Mouse (Mus musculus) limb, embryonic 11.5 days (tissue): ENCODE data around the gene 3110021N24Rik. TPM values are rescaled to one million over a fixed set of nuclear protein-coding genes. Genes with fewer than 3 reads are reported as not detected.

ENCODE experiments used
- ATAC-seq: fragments of 200-750 bp; cut with Nextera tagmentation; 2 replicates; pipeline ENCODE4 v1.8.0; 2017; ENCODE audit warnings: low read depth; ENCODE audit not compliant: insufficient number of reproducible peaks, low FRiP score, low TSS enrichment
- DNase-seq: peaks from one replicate; pipeline ENCODE4 v3.0.0-alpha.2; 2015; ENCODE audit warnings: low spot score
- H3K27ac ChIP-seq: fragments of 300-500 bp; sonication (generic); replicated peaks from 2 replicates; pipeline ENCODE4 v1.5.1; 2014; ENCODE audit warnings: low read depth, mild to moderate bottlenecking, low read length
- H3K27me3 ChIP-seq: fragments of 300-500 bp; sonication (generic); 2 replicates; pipeline ENCODE4 v1.6.1; 2014; ENCODE audit warnings: mild to moderate bottlenecking, low read length, mixed read lengths; ENCODE audit not compliant: control insufficient read depth, insufficient read depth
- H3K36me3 ChIP-seq: fragments of 300-500 bp; sonication (generic); 2 replicates; pipeline ENCODE4 v1.6.1; 2014; ENCODE audit warnings: mild to moderate bottlenecking, low read length, moderate library complexity, mixed read lengths; ENCODE audit not compliant: control insufficient read depth, insufficient read depth
- H3K4me1 ChIP-seq: fragments of 300-500 bp; sonication (generic); 2 replicates; pipeline ENCODE4 v1.6.1; 2014; ENCODE audit warnings: low read length, mixed read lengths; ENCODE audit not compliant: control insufficient read depth, insufficient read depth
- H3K4me2 ChIP-seq: fragments of 300-500 bp; sonication (generic); 2 replicates; pipeline ENCODE4 v1.6.1; 2014; ENCODE audit warnings: low read depth, mild to moderate bottlenecking, moderate library complexity; ENCODE audit not compliant: severe bottlenecking
- H3K4me3 ChIP-seq: fragments of 300-500 bp; sonication (generic); 2 replicates; pipeline ENCODE4 v1.5.1; 2014; ENCODE audit warnings: low read depth, low read length
- H3K9ac ChIP-seq: fragments of 300-500 bp; sonication (generic); 2 replicates; pipeline ENCODE4 v1.6.1; 2014; ENCODE audit warnings: mild to moderate bottlenecking, low read length
- H3K9me3 ChIP-seq: fragments of 300-500 bp; sonication (generic); 2 replicates; pipeline ENCODE4 v1.6.1; 2016; ENCODE audit warnings: low read length; ENCODE audit not compliant: control insufficient read depth
- WGBS: fragments of 180-500 bp; shearing (Covaris S2); extraction: QIAGEN DNeasy Blood & Tissue Kit; methylation state at CpG from one replicate; pipeline ENCODE4 v1.1.7; 2014; 5-methylcytosine and 5-hydroxymethylcytosine counted together
- polyA plus RNA-seq: library from polyadenylated mRNA; unstranded; fragments of >200 nt; fragmentation: Nextera tagmentation; extraction: Ambion mirVana; gene quantifications from 2 replicates; pipeline ENCODE4 v1.2.1, GENCODE M21; 2014

The 3110021N24Rik gene
- polyA plus RNA-seq, 1 experiment from 2014 or later, result 1.2 TPM

GRCm38 (mm10) chr4:108730450-108730849 lies 11.0 kb downstream of the 3110021N24Rik start:
- H3K9me3 ChIP-seq, result no peaks in the 10 kb centered on the region
- ATAC-seq, result no peak
- no peaks in the 10 kb centered on the region for H3K36me3 ChIP-seq
- H3K27ac ChIP-seq, result no peak overlapping the region
- H3K4me3 ChIP-seq, result no peak overlapping the region
- H3K4me1 ChIP-seq, result no peaks in the 10 kb centered on the region
- 90% methylated on average over 1 of the region's 1 CpGs for WGBS
- no peak for DNase-seq
- no peak overlapping the region for H3K4me2 ChIP-seq
- no peaks in the 10 kb centered on the region for H3K27me3 ChIP-seq
- H3K9ac ChIP-seq, result no peak overlapping the region

- Histone ChIP-seq H3K4me2 (no peak overlapping the region), H3K27ac (no peak overlapping the region), H3K27me3 (no peaks in the 10 kb centered on the region), H3K9me3 (no peaks in the 10 kb centered on the region), H3K4me1 (no peaks in the 10 kb centered on the region), H3K9ac (no peak overlapping the region), H3K4me3 (no peak overlapping the region), H3K36me3 (no peaks in the 10 kb centered on the region)
- ATAC-seq (no peak), DNase-seq (no peak)
- WGBS, result 74% methylated on average over 3 of the region's 3 CpGs
These were observed 12.1 kb downstream of the 3110021N24Rik start for GRCm38 (mm10) chr4:108731582-108731981.

- no peak overlapping the region for H3K9ac ChIP-seq
- WGBS, result 95% methylated on average over 3 of the region's 3 CpGs
- DNase-seq (no peak), ATAC-seq (no peak)
- no peak overlapping the region for H3K27ac ChIP-seq
- H3K4me1 ChIP-seq, result no peaks in the 10 kb centered on the region
- H3K9me3 ChIP-seq, result no peaks in the 10 kb centered on the region
- H3K4me3 ChIP-seq, result no peak overlapping the region
- no peak overlapping the region for H3K4me2 ChIP-seq
- H3K36me3 ChIP-seq, result no peaks in the 10 kb centered on the region
- H3K27me3 ChIP-seq, result no peaks in the 10 kb centered on the region
These were observed 26.9 kb downstream of the 3110021N24Rik start for GRCm38 (mm10) chr4:108746160-108746873.

GRCm38 (mm10) chr4:108759583-108759982 lies 40.1 kb downstream of the 3110021N24Rik start:
- WGBS, result 92% methylated on average over 3 of the region's 3 CpGs
- ATAC-seq (no peak), DNase-seq (no peak)
- Histone ChIP-seq H3K9ac (no peak overlapping the region), H3K9me3 (no peaks in the 10 kb centered on the region), H3K4me2 (no peak overlapping the region), H3K4me3 (no peak overlapping the region), H3K27ac (no peak overlapping the region), H3K36me3 (no peaks in the 10 kb centered on the region), H3K27me3 (no peaks in the 10 kb centered on the region), H3K4me1 (no peaks in the 10 kb centered on the region)

DNA sequence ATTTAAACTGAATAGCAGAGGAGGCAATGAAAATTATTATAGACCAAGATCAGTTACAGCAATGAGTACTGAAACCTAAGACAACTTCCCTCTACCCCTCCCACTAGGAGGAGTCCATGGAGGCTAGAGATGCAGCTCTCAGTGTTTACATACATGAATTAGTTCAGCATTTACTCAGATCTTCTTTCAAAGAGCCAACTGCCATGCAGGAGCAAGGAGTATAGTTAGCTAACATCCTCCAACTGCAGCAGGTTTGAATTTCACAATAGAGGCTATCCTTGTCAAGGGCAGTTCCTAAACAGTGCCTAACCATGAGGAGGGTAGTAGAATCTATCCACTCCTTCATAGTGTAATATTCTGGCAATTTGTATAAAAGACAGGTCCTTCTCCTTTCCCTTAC lies 49.1 kb downstream of the 3110021N24Rik start:
- Histone ChIP-seq H3K9me3 (no peaks in the 10 kb centered on the region), H3K36me3 (no peaks in the 10 kb centered on the region)
- ATAC-seq, result no peak

GRCm38 (mm10) chr4:108779763-108780056 lies 60.3 kb downstream of the 3110021N24Rik start:
- Histone ChIP-seq H3K4me3 (peak overlapping the region; percentile 92), H3K9me3 (no peaks in the 10 kb centered on the region), H3K4me2 (peak overlapping the region; percentile 71), H3K9ac (peak overlapping the region; percentile 98), H3K4me1 (no peaks in the 10 kb centered on the region), H3K27me3 (no peaks in the 10 kb centered on the region), H3K36me3 (no peaks in the 10 kb centered on the region), H3K27ac (peak overlapping the region; percentile 95)
- DNase-seq (no peak), ATAC-seq (no peak)
- WGBS, result 0% methylated on average over 7 of the region's 7 CpGs

More for the DNA sequence above, 49.1 kb downstream of the 3110021N24Rik start:
- no peaks in the 10 kb centered on the region for H3K27me3 ChIP-seq
- no peaks in the 10 kb centered on the region for H3K4me1 ChIP-seq
- H3K9ac ChIP-seq, result no peak overlapping the region
- no peak overlapping the region for H3K27ac ChIP-seq
- no peak overlapping the region for H3K4me2 ChIP-seq
- no peak overlapping the region for H3K4me3 ChIP-seq
- DNase-seq, result no peak

DNA sequence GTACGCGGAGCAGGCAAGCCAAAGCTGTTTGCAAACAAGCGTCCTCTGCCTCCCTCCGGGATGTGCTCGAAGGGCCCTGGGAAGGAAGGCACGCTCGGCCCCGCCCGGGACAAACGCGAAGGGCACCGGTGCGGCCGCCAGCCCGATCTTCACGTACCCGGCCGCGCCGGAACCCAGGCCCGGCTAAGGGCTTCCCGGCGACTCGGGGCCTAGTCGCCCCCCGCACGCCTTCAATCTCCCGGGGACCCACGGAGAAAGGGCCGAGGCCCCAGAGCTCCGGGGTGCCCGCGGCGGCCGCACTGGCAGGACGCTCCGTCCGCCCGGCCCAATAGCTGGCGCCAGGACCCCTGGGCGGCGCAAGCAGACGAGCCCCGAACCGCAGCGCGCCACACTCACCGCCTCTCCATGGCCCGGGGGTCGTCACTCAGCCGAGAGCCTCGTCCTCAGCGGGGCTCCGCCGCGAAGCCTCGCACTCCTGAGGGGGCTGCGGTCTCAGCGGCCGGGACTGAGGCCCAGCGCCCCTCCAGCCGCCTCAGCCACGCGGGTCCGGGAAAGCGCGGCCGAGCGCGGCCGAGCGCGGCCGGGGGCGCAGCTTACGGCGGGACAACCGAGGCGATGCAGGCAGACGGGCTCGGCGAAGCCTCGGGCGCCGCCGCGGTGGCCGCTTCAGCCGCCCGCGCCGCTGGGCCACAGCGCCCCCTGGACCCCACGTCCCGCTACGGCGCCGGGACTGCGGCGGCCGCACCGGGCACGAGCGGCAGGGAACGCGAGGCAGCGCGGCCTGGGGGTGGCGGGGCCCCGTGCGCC lies 60.8 kb downstream of the 3110021N24Rik start, which contains the start of gene Zfyve9:
Zfyve9 (minus strand) TSS at position 742 of the 807 bp plus-strand sequence.
- Histone ChIP-seq H3K27me3 (no peaks in the 10 kb centered on the region), H3K9ac (peak within 1 kb of the TSS; percentile 98), H3K4me3 (peak within 1 kb of the TSS; percentile 92), H3K4me1 (no peaks in the 10 kb centered on the region), H3K4me2 (peak within 1 kb of the TSS; percentile 71), H3K36me3 (no peaks in the 10 kb centered on the region), H3K9me3 (no peaks in the 10 kb centered on the region), H3K27ac (peak within 1 kb of the TSS; percentile 95)
- under 1% methylated on average over 85 of the region's 111 CpGs for WGBS
- DNase-seq (peak; percentile 84), ATAC-seq (peak; percentile 87)

DNA sequence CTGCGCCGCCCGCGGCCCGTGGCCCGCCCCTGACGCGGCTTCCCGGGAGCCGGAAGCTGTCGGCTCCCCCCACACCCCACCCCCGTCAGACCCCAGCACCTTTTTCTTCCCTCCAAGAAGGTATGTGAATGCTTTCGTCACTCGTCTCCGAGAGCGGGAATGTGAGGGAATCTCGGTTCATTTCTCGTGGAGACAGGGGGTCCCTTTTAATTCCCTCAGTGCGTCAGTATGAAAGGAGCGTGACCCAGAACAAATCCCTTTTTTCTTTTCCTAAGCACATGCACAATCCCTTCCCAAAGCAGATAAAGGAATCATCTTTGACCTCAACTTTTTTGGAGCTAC lies 61.4 kb downstream of the 3110021N24Rik start:
- Histone ChIP-seq H3K9me3 (no peaks in the 10 kb centered on the region), H3K27me3 (no peaks in the 10 kb centered on the region), H3K27ac (peak overlapping the region; percentile 95), H3K4me1 (no peaks in the 10 kb centered on the region), H3K36me3 (no peaks in the 10 kb centered on the region), H3K9ac (peak overlapping the region; percentile 98), H3K4me3 (peak overlapping the region; percentile 92), H3K4me2 (peak overlapping the region; percentile 71)
- no peak for DNase-seq
- no peak for ATAC-seq
- 0% methylated on average over 20 of the region's 20 CpGs for WGBS
